In the genomic region with DNA sequence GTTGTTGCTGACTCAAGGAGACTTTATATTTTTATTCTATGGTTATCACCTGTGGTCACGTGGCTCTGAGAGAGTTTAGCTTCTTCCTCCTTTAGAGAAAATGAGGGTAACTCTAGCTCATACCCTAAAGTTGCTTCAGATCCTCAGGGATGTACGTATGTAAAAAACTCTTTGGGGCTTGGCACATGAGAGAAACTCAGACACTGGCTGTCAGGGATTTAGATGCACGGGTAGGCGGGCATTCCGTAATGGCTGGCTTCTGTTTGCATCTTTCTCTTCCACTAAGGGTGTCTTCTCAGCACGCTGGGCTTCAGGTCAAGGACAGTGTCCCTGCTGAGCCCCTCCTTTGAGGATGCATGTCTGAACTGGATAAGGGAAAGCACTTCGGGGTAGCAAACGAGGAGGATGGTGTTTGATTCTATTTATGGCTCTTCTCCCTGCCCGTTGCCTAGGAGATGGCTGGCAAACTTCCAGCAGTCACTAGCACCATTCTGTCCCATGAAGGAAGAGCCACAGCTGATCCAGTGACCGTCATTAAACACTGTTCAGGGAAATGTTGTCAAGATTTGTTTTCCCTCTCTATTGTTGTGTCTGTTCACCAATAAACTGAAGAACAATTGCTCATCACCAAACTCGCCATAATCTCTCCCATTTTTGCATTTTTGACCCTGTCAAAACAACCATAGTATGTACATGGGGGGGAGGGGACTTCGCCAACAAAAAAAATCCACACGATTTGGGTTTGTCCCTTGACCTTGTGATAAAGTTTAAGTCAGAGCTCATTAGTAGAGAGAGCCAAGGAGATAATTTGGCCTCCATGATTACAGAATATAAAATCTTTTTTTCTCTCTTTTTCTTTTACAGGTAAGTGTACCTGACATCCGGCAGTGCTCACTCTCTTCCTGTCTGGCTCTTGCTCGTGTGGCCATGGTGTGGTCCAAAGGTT, we compare ENCODE assay signal across 8 mouse cellular contexts.
DNase-seq lines count a peak whose midpoint lies in the region; ATAC-seq and TF ChIP-seq lines count a peak whose summit lies in the region.

No protein-coding gene starts in this region.

- no peak for TF ChIP-seq EP300 in lung, postnatal 0 days (IDR thresholded peaks at IDR 0.05)

- peaks cover 4% of the 10 kb centered on the region; the same call in 1 of the 2 replicates for H3K36me3 ChIP-seq in limb, embryonic 14.5 days (ENCODE audit: control insufficient read depth, insufficient read depth, low read length)
- H3K36me3 ChIP-seq in limb, embryonic 10.5 days = peaks cover 10% of the 10 kb centered on the region; the same call in 1 of the 2 replicates
- peaks cover 6% of the 10 kb centered on the region; the same call in 1 of the 2 replicates for H3K36me3 ChIP-seq in heart, embryonic 12.5 days
- 0 out of 2 replicates have a peak, but pooled peaks cover 4% of the 10 kb centered on the region for H3K36me3 ChIP-seq in kidney, embryonic 16.5 days (ENCODE audit: insufficient read depth, low read length)
- H3K36me3 ChIP-seq in lung, postnatal 0 days (ENCODE audit: insufficient read depth, low read length) = no peaks in the 10 kb centered on the region

- WGBS in limb, embryonic 14.5 days = 60% methylated on average over 15 of the region's 15 CpGs
- WGBS in limb, embryonic 10.5 days = 71% methylated on average over 15 of the region's 15 CpGs
- WGBS in heart, embryonic 12.5 days = 32% methylated on average over 15 of the region's 15 CpGs
- WGBS in kidney, embryonic 16.5 days = 45% methylated on average over 15 of the region's 15 CpGs
- 31% methylated on average over 15 of the region's 15 CpGs for WGBS in lung, postnatal 0 days

- no peaks in the 10 kb centered on the region for H3K27me3 ChIP-seq in limb, embryonic 14.5 days (ENCODE audit: control insufficient read depth, insufficient read depth, low read length)
- no peaks in the 10 kb centered on the region for H3K27me3 ChIP-seq in limb, embryonic 10.5 days (ENCODE audit: low read depth, poor library complexity, severe bottlenecking)
- no peaks in the 10 kb centered on the region for H3K27me3 ChIP-seq in heart, embryonic 12.5 days (replicated peaks)
- H3K27me3 ChIP-seq in kidney, embryonic 16.5 days (ENCODE audit: insufficient read depth, low read length) = no peaks in the 10 kb centered on the region
- no peaks in the 10 kb centered on the region for H3K27me3 ChIP-seq in lung, postnatal 0 days (replicated peaks; ENCODE audit: insufficient read depth, low read length)

- H3K9ac ChIP-seq in limb, embryonic 14.5 days (ENCODE audit: low read depth, low read length, severe bottlenecking) = no peak overlapping the region
- no peak overlapping the region for H3K9ac ChIP-seq in heart, embryonic 12.5 days
- H3K9ac ChIP-seq in kidney, embryonic 16.5 days (replicated peaks; ENCODE audit: low read length) = no peak overlapping the region
- H3K9ac ChIP-seq in lung, postnatal 0 days (replicated peaks; ENCODE audit: low read depth) = no peak overlapping the region

- no peaks in the 10 kb centered on the region for H3K4me1 ChIP-seq in limb, embryonic 14.5 days (ENCODE audit: control insufficient read depth, insufficient read depth, low read length)
- peaks cover 3% of the 10 kb centered on the region for H3K4me1 ChIP-seq in limb, embryonic 10.5 days
- H3K4me1 ChIP-seq in heart, embryonic 12.5 days (replicated peaks) = peaks cover 26% of the 10 kb centered on the region
- H3K4me1 ChIP-seq in kidney, embryonic 16.5 days (ENCODE audit: insufficient read depth, low read length) = peaks cover 12% of the 10 kb centered on the region
- H3K4me1 ChIP-seq in lung, postnatal 0 days (ENCODE audit: insufficient read depth, low read depth, low read length) = no peaks in the 10 kb centered on the region

- TF ChIP-seq POLR2A in limb, embryonic 14.5 days (IDR thresholded peaks at IDR 0.05; ENCODE audit: borderline replicate concordance, extremely low read depth, insufficient read depth, insufficient read length) = no peak

- DNase-seq in limb, embryonic 14.5 days (ENCODE audit: low spot score) = peak; percentile 77
- DNase-seq in limb, embryonic 10.5 days (ENCODE audit: low spot score) = no peak
- peak; percentile 46 to 84 for DNase-seq in cerebellum, postnatal 4 days (ENCODE audit: low spot score in 2 of 2)
- peak; percentile 50 for DNase-seq in lung, postnatal 0 days (ENCODE audit: low spot score)
- DNase-seq in right cerebral cortex, postnatal 25 days = peak; percentile 58
- no peak for DNase-seq in natural killer cell, adult 2 months (ENCODE audit: low spot score in 2 of 2)

- peak; percentile 70; the same call in 1 of the 2 replicates for ATAC-seq in limb, embryonic 14.5 days (ENCODE audit: low FRiP score, low read depth)
- peak; percentile 71 for ATAC-seq in heart, embryonic 12.5 days (ENCODE audit: insufficient number of reproducible peaks, low FRiP score)
- peak; percentile 81; the same call in 1 of the 2 replicates for ATAC-seq in kidney, embryonic 16.5 days (ENCODE audit: low FRiP score, low TSS enrichment)
- peak; percentile 43 for ATAC-seq in lung, postnatal 0 days

- no peak overlapping the region for H3K4me3 ChIP-seq in limb, embryonic 14.5 days (replicated peaks; ENCODE audit: low read length)
- H3K4me3 ChIP-seq in limb, embryonic 10.5 days = no peak overlapping the region
- peak overlapping the region; percentile 17 for H3K4me3 ChIP-seq in heart, embryonic 12.5 days
- no peak overlapping the region for H3K4me3 ChIP-seq in kidney, embryonic 16.5 days (ENCODE audit: low read length)
- H3K4me3 ChIP-seq in lung, postnatal 0 days (ENCODE audit: low read depth, low read length) = no peak overlapping the region

- no peak for TF ChIP-seq CTCF in lung, postnatal 0 days (IDR thresholded peaks at IDR 0.05)

- H3K9me3 ChIP-seq in limb, embryonic 14.5 days (ENCODE audit: control insufficient read depth, low read length) = no peaks in the 10 kb centered on the region
- no peaks in the 10 kb centered on the region; the same call in 1 of the 2 replicates for H3K9me3 ChIP-seq in limb, embryonic 10.5 days (replicated peaks)
- no peaks in the 10 kb centered on the region for H3K9me3 ChIP-seq in heart, embryonic 12.5 days (replicated peaks)
- peaks cover 5% of the 10 kb centered on the region; the same call in 1 of the 2 replicates for H3K9me3 ChIP-seq in kidney, embryonic 16.5 days (ENCODE audit: low read length)
- no peaks in the 10 kb centered on the region for H3K9me3 ChIP-seq in lung, postnatal 0 days (ENCODE audit: low read length)

- H3K4me2 ChIP-seq in limb, embryonic 14.5 days (replicated peaks; ENCODE audit: low read depth, low read length, severe bottlenecking) = no peak overlapping the region
- H3K4me2 ChIP-seq in heart, embryonic 12.5 days = peak overlapping the region; percentile 57
- H3K4me2 ChIP-seq in kidney, embryonic 16.5 days (replicated peaks; ENCODE audit: low read depth, low read length) = 0 out of 2 replicates have a peak overlapping the region, but pooled peaks have one; percentile 3
- H3K4me2 ChIP-seq in lung, postnatal 0 days (replicated peaks; ENCODE audit: low read depth, low read length) = no peak overlapping the region

- H3K27ac ChIP-seq in limb, embryonic 14.5 days (replicated peaks; ENCODE audit: low read depth, low read length) = no peak overlapping the region
- no peak overlapping the region for H3K27ac ChIP-seq in limb, embryonic 10.5 days
- H3K27ac ChIP-seq in heart, embryonic 12.5 days (ENCODE audit: poor library complexity, severe bottlenecking) = peak overlapping the region; percentile 86
- no peak overlapping the region for H3K27ac ChIP-seq in kidney, embryonic 16.5 days (ENCODE audit: low read length)
- H3K27ac ChIP-seq in lung, postnatal 0 days (ENCODE audit: low read length) = no peak overlapping the region

Comparison
In these comparisons a context has a peak if more than half of its experiments do, and no peak if none do; other contexts are left out.
1. DNase-seq: peak in limb, embryonic 14.5 days (single experiment), cerebellum, postnatal 4 days (2 of 2), lung, postnatal 0 days (single experiment) and right cerebral cortex, postnatal 25 days (single experiment); none in limb, embryonic 10.5 days (single experiment) and natural killer cell, adult 2 months (0 of 2).
2. H3K4me2 ChIP-seq: peak in heart, embryonic 12.5 days (single experiment) and kidney, embryonic 16.5 days (single experiment); none in limb, embryonic 14.5 days (single experiment) and lung, postnatal 0 days (single experiment).
3. Peak in every context shown above with its lines, with median percentiles within 50 percentile points of each other: ATAC-seq.